Mouse (Mus musculus) cerebellum, adult 9-10 months (tissue): ENCODE data around the gene Zfp617.
"Not testable (repeated sequence)": the region's sequence is repeated elsewhere in the genome, so short reads cannot be mapped to it uniquely, and the experiment has no call there.

ENCODE experiments used
- DNase-seq: peaks from one replicate; pipeline ENCODE4 v3.0.0; 2022

Gene Zfp617

DNA sequence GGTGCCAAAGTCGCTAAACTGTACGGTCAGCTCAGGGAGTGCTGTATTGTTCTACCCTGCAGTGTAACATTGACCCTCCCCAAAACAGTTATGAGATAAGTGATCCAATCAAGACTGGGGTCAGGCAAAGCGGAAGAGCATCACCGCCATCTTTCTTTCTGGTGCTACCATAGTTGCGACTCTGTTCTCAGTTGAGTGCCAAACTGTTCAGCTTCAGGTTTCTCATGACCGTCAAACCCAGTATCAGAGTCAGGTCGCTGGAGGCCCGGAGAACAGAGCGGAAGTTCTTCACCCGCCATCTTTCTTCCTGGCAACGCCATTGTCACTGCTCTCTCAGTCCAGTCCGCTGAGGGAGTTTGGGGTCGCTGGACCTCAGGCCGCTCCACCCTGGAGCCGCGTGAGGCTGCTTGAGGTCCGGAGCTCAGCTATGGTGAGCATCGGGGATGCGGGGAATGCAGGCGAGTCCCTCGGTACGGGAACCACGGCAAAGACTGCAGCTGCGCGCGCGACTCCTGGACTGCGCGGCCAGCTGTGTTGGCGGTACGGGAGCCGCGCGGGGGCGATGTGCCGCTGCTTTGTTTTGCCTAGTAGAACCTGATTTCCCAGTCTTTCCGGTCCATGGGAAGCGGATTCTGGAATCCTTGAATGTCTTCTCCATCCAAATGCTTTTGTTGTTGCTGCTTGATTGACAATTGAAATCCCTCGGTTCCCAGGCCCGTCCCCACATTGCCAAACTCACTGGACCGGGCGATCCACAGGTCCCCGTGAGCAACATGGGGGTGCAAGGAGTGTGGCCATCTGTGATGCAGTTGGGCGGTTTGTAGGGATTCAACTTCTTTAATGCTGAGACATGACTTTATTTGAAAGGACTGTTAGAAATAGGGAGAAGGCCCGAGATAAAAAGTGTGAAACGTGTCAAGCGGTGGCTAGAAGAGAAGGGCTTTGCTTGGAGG lies at the start of gene Zfp617, which contains the start of gene Zfp882:
Gene Zfp617, plus strand, starts transcription at position 327 of the 953 bp plus-strand sequence.
Gene Zfp882, plus strand, starts transcription at position 300 of the 953 bp plus-strand sequence.
- peak; percentile 93 for DNase-seq

DNA sequence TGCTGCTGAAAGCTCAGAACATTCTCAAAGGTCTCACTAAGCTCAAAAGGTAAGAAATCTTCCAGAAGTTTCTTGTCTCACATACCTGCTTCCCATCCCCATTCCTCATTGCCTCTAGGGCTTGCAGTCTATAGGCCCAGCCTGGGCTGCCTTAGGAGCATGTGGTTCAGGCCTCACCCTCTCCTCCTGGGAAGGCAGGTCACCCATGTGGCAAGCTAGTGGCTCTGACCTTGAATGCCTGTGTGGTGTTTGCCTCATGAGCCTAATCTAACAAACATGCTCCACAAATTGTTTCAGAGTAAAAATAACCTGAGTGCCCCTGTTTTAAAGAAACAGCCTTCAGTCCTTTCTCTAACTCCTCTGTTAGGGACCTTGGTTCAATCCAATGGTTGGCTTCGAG lies 46.9 kb upstream of the Zfp617 start:
- DNase-seq = not testable (repeated sequence)

DNA sequence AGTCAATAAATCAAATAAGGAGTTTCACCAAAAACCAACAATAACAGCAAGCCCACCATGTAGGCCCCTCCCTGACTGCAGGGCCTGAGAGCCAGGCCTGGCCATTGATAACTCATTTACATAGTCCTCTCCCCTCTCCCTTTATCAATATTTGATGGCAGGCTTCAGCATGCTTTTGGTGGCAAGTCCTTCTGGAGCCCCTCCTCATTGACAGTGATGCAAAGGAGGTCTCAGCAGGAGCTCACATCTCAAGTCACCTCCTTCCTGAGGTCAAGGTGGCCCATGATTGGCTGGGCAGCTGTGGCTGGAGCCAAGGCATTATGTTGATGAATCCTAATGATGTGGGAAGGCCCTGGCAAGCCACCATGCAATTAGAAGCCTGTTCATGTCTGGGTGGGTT lies 46.4 kb upstream of the Zfp617 start:
- DNase-seq = not testable (repeated sequence)

DNA sequence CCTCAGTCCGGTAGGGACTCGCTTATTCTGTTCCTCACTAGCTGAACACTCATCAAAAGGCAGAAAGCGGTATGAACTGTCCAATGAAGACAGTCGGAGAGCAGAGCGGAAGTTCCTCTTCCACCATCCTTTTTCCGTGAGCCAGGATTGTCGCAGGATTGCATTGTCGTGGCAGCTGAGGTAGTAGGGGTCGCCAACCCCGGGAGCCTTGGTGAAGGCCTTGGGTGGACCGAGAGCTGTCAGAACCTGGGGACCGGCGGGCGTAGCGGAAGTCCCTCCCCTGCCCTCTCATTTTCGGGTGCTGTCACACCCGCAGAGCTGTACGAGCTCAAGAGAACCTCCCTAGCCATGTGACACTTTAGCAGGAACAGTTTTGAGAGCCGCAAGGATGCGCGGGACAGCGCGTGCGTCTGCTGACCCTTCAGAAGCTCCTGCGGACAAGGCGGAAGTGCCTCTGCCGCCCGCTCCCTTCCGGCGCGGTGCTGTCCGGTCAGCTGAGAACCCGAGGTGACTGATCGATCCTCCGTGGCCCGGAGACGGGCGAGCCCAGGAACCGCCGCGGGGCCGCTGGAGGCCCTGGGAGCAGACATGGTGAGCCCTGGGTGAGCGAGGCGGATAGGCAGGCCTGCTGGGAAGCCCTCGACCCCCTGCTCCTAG lies 26.7 kb upstream of the Zfp617 start, which contains the start of gene Zfp709:
Gene Zfp709, plus strand, starts transcription at position 402 of the 657 bp plus-strand sequence.
- peak; percentile 77 for DNase-seq

DNA sequence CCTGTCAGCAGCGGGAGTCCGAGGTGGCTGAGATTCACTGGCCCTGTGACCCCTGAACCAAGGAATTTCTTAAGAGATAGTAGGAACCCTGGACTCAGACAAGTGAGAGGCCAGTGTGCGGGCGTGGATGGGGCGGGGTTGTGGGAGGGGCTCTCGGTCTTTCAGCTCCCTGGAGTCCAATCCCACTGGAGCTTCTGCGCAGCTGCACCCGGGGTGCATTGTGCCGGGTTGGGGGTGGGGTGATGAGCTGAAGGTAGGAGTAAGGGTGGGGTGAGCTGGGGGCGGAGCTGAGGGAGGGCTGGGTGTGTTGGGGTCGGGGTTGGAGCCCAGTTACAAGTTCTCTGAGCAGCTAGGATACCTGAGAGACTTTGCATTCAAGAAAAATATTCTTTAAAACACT lies 7.8 kb upstream of the Zfp617 start:
- not testable (repeated sequence) for DNase-seq

DNA sequence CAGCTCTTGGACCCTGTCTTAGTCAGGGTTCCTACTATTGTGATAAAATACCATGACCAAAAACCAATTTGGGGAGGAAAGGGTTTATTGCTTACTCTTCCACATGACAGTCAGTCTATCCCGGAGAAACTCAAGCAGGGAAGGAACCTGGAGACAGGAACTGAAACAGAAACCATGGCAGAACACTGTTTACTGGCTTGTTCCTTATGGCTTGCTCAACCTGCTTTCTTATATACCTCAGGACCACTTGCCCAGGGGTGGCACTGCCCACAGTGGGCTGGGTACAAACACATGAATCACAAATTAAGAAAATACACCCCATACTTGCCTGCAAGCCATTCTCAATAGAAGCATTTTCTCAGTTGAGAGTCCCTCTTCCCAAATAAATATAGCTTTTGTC lies 5.4 kb upstream of the Zfp617 start:
- DNase-seq = not testable (repeated sequence)

DNA sequence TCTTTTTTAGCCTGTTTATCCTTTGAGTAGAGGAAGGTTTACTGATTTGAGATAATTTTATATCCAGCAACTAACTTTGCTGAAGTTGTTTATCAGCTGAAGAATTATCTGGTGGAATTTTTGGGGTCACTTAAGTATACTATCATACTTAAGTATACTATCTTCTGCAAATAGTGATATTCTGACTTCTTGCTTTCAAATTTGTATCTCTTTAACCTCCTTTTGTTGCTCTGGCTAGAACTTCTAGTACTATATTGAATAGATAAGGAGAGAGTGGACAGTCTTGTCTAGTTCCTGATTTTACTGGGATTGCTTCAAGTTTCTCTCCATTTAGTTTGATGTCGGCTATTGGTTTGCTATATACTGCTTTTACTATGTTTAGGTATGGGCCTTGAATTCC lies 1.6 kb upstream of the Zfp617 start:
- DNase-seq = no peak

DNA sequence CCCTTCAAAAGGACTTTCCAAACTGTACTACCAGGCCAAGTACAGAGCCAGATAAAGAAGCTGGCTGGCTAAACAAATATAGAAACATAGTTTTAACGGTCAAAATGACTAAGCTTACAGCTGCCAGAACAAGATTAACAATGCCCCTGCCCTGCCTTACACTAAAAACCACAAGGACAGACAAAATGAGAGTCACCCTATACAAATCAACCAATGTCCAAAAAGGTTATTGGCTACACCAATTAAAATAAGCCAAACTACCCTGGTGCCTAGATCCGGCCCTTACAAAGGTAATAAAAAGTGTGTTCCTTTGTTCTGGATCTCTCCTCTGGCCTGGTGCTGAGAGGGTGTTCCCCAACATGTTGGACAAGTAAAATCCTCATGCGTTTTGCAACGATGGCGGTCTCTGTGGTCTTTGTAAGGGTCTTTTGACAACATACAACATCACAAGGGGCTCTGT lies 607 bp upstream of the Zfp617 start:
- DNase-seq = no peak

DNA sequence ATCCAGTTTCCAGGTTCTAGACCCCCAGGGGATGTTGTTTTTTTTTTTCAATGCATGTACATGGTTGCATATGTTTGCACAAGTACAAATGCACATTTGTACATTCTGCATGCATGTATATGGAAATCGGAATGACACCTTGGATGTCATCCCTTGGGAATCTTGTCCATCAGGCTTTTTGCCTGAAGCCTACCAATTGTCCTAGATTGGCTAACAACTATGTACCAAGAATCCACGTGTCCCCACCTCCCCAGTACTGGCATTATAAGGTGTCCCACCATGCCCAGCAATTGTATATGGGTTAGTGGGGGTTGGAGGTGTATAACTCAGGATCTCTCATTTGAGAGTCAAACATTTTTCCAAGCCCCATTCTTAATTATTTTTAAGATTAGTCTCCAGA lies 3.9 kb downstream of the Zfp617 start:
- DNase-seq = no peak

DNA sequence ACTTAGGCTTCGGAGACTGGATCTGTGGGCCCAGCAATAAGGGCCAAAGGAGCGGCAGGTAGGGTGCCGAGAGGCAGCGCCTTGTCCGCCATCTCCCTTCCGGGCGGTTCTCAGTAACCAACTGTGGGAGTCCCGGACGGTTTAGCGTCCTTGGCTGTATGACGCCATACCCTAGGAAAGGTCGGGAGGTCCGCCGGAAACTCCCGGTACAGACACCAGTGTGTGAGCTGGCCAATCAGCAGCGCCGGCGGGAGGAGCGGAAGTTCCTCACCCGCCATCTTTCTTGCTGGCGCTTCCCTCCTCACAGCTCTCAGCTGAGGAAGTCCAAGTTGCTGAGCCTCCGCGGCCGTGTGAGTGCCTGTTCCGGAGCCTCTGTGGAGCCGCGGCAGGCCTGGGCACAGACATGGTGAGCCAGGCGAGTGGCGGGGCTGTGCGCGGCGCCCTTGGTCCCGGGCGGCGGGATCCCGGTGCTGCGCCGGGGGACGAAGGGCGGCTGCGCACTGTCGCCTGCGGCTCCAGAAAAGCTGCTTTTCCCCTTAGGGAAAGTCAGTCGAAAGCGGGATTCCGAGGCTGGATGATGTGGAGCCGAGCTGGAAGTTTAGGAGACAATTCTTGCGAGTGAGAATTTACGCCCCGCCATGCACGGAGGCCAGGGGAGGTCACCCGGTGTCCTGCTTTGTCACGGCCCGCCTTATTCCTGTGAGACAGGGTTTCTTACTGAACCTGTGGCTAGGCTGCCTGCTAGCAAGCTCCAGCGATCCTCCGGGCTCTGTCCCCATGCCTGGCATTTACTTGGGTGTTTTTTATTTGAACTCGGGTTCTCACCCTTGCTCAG lies 14.3 kb downstream of the Zfp617 start:
- DNase-seq = peak; percentile 96

DNA sequence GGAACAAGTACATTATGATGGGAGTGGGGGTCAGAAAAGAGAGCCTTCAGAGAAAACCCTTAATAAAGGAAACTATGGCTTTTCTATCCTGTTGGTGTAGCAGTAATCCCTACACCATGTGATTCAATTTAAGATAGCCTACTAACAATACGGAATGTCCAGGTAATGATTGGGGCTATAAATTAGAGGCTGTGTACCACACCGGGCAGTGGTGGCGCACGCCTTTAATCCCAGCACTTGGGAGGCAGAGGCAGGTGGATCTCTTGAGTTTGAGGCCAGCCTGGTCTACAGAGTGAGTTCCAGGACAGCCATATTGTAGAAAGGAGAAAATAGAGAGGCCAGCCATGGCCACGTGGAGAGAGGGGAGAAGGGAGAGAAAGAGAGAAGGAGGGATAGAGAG lies 17.4 kb downstream of the Zfp617 start:
- DNase-seq = no peak

DNA sequence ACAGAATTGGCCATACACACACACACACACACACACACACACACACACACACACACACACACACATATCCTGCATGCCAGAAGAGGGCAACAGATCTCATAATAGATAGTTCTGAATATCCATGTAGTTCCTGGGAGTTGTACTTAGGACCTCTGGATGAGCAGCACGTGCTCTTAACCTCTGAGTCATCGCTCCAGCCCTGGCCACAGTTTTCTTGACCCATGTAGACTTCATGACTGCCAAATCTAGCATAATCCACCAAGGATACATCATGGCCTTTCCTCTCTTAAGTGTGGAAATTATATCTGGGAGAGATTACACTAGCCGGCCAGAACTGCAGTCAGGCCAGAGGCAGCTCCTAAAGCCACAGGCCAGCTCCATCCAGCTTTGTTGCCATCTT lies 18.1 kb downstream of the Zfp617 start:
- DNase-seq = no peak

DNA sequence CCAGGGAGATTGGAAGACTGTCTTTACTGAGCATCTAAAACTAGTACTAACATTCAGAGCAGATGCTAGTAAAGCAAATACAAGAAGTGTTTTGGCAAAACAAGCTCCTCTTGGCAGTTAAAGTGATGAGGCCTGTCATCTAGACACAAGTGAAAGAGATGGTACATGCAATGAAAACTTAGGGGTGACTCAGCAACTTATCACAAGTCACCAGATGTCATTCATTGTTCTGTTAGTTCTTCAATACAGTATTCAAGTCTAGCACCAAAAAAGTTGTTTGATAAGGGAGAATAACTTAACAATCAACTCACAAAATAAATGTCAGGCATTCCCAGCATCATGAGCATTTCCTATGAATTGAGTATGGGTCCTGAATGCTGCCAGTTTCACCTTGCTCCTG lies 19.3 kb downstream of the Zfp617 start:
- no peak for DNase-seq

DNA sequence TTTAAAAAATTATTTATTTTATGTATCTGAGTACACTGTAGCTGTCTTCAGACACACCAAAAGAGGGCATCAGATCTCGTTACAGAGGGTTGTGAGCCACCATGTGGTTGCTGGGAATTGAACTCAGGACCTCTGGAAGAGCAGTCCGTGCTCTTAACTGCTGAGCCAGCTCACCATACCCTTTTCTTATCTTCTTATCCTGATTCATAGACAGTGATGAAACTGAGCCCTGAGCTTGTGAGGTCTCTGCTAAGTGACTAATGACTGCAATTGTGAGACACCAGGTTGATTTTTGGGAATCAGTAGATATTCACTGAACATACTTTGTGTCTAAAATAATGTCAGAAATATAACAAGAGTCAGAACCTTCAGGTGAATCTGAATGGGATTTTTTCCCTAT lies 29.6 kb downstream of the Zfp617 start:
- DNase-seq = not testable (repeated sequence)

DNA sequence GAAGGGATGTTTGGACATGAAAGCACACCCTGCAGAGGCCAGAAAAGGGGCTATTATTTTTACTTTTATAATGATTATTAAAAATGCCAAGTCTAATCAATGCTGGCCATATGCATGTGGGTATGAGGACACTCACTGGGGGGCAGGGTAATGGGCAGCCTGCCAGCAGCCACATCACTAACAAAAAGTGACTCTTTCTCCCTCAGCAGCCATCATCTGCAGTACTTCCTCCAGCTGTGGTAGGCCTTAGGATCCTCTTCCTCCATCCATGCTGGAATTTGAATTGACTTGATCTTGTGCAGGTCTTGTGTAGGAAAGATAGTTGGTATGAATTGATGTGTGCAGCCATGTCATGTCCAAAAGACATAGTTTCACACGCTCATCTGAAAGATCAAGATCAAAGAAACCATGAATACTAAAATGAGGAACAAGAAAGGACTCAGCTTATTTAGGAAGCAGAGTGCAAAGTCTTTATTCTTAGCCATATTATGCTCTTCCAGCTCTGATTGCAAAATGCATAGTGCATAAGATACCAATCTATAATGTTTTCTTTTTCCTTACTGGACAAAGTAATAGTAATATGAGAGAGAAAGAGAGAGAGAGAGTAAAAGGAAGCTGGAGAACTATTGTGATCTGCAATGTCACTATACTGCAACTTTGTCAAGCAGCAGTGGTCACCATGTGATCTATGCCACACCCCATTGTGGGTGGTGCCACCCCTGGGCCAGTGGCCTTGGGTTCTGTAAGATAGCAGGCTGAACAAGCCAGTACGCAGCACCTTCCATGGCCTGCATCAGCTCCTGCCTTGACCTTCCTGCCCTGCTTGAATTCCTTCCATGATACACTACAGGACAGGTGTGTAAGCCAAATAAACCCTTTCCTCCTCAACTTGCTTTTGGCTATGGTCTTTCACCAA lies 32.1 kb downstream of the Zfp617 start:
- no peak for DNase-seq

DNA sequence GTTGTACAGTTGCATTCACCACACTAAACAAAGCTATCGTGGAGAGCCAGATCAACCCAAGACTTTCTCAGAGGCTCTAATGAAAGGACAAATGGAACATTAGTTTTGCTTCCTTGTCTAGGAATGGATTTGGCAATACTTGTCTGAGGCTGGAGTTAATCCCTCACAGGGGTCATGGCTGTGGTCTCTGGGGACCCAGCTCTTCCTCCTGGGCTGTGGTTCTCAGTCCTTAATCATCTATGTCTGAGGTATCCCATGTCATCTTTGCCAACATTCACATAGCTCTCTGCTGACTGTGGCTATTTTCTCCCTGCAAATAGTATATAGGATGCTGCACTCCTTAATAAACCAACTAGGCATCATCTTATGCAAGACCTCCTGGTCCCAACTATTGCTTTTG lies 33.3 kb downstream of the Zfp617 start:
- DNase-seq = no peak

DNA sequence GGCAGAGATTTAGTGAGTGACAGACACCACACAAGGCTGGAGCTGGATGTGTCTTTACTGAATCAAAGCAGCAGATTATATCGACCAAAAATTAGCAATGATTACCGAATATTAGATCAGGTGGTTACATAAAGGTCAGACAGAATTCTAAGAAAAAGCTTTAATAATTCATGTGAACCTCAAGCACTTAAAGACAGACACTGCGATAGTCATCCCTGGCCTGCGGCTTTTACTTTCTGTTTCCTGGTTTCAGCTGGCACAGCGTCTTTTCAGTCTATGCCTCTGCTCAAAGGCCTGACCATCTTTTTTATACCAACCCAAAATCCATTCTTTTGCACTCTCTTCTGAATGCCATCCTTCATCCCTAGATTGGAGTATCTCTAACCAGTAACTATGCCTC lies 40.2 kb downstream of the Zfp617 start:
- no peak for DNase-seq

DNA sequence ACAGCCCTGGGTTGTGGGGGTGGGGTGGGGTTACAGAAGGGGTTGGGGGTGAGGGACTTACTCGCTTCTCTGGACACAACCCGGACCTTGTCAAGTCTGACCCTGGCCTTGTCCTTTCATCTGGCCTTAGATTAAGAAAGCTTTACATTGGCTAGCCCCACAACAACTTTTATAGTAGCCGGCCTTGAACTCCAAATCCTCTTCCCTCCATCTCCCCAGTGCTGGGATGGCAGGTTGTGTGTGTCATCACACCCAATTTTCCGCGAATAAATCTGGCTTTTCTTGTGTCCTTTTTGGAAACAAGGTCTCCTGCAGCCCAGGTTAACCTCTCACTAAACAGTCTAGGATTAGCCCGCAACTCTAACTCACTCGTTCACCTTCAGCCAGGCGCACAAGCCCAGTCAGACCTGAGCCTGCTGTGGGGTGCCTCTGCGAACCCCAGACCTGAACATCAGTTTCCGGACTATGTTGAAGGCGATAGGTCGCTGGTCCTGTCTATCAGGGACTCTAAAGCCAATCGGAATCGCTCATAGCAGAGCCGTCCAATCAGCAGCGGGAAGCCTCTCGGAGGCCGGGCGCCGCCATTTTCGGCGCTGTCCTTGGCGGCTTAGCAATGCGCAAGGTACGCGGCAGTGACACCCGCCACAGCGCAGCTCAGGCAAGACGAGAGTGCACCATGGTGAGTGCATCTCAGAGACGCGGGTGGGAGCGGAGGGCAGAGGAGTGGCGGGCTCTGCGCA lies 42.2 kb downstream of the Zfp617 start, which contains the start of gene Zfp961:
Gene Zfp961, plus strand, starts transcription at position 557 of the 740 bp plus-strand sequence.
- peak; percentile 99 for DNase-seq

DNA sequence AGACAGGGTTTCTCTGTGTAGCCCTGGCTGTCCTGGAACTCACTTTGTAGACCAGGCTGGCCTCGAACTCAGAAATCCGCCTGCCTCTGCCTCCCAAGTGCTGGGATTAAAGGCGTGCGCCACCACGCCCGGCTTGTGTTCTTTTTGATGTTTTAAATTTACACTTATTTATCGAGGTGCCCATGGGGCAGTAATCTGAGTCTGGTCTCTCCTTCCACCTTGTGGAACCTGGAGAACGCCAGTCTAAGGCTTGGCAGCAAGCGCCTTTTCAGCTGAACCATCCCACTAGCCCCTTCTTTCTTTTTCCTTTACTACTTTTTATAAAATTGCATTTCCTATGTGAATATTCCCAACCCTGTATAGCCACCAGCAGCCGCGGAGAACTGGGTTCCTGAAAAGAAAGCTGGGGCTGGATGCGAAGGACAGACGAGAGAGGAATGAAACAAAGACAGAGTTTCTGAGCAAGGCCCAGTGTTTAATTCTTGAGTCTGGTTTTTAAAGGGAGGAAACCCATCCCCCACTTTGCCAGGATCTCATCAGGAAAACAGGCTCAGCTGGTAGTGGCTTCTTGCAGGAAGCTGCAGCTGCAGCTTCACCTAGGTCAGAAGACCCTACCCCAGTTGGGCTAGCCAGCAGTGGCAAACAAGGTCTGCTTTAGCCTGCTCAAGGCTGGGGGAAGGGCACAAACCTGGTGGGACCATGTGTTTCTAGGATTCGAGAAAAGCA lies 43.2 kb downstream of the Zfp617 start:
- peak; percentile 28 for DNase-seq

DNA sequence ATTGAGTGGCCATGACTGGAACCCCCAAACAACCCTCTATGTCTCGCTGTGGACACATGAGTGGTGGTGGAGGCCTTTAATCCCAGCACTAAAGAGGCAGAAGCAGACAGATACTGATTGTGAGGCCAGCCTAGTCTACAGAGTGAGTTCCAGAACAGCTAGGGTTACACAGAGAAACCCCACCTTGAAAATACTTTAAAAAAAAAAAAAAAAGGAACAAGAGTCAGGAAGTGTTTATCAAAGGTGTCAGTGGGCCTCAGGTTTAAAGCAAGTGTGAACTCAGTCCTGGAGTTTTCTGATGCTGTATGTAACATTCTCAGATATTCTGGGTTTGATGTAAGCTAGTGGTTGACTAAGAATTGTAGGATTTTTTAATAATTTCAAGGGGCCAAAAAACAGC lies 44.1 kb downstream of the Zfp617 start:
- no peak for DNase-seq
